Mouse (Mus musculus) R1 (cell line): Measurements from ENCODE around the gene Paqr6.
"Not testable (repeated sequence)": the region's sequence is repeated elsewhere in the genome, so short reads cannot be mapped to it uniquely, and the experiment has no call there.

Experiments used
- DNase-seq: peaks from one replicate; pipeline ENCODE4 v3.0.0-alpha.2; 2018; ENCODE audit warnings: low read depth, low spot score

Paqr6 gene

GRCm38 (mm10) chr3:88365705-88366361 lies 1.4 kb downstream of the Paqr6 start:
- DNase-seq, result no peak

GRCm38 (mm10) chr3:88366830-88367428 lies 2.5 kb downstream of the Paqr6 start:
- DNase-seq, result peak; percentile 52

- not testable (repeated sequence) for DNase-seq
Measured at GRCm38 (mm10) chr3:88367517-88367916, 3.1 kb downstream of the Paqr6 start.

- not testable (repeated sequence) for DNase-seq
Measured at GRCm38 (mm10) chr3:88368511-88368910, 4.1 kb downstream of the Paqr6 start.

GRCm38 (mm10) chr3:88372643-88373042 lies 8.3 kb downstream of the Paqr6 start, which contains the start of gene Bglap3:
Gene Bglap3, minus strand, starts transcription at chr3:88372743.
- DNase-seq, result peak; percentile 47

- peak; percentile 71 for DNase-seq
Measured at GRCm38 (mm10) chr3:88375750-88376626, 11.6 kb downstream of the Paqr6 start.

GRCm38 (mm10) chr3:88376644-88377043 lies 12.3 kb downstream of the Paqr6 start:
- not testable (repeated sequence) for DNase-seq

GRCm38 (mm10) chr3:88378599-88378998 lies 14.2 kb downstream of the Paqr6 start, which contains the start of gene Bglap2:
Gene Bglap2, minus strand, starts transcription at chr3:88378699.
- not testable (repeated sequence) for DNase-seq

- peak; percentile 70 for DNase-seq
Measured at GRCm38 (mm10) chr3:88381389-88382315, 17.3 kb downstream of the Paqr6 start.

- not testable (repeated sequence) for DNase-seq
Measured at GRCm38 (mm10) chr3:88382383-88382782, 18.0 kb downstream of the Paqr6 start.

GRCm38 (mm10) chr3:88384364-88384763 lies 20.0 kb downstream of the Paqr6 start, which contains the start of gene Bglap:
Gene Bglap, minus strand, starts transcription at chr3:88384464.
- no peak for DNase-seq

- DNase-seq, result peak; percentile 46
Measured at GRCm38 (mm10) chr3:88393776-88394375, 29.5 kb downstream of the Paqr6 start.

- no peak for DNase-seq
Measured at GRCm38 (mm10) chr3:88395288-88395687, 30.9 kb downstream of the Paqr6 start.

GRCm38 (mm10) chr3:88395742-88396141 lies 31.4 kb downstream of the Paqr6 start:
- no peak for DNase-seq

GRCm38 (mm10) chr3:88398666-88399065 lies 34.3 kb downstream of the Paqr6 start:
- no peak for DNase-seq

GRCm38 (mm10) chr3:88403522-88404230 lies 39.3 kb downstream of the Paqr6 start:
- no peak for DNase-seq

- peak; percentile 89 for DNase-seq
Measured at GRCm38 (mm10) chr3:88407090-88407489, 42.7 kb downstream of the Paqr6 start.

GRCm38 (mm10) chr3:88407529-88407928 lies 43.1 kb downstream of the Paqr6 start:
- DNase-seq, result no peak

- no peak for DNase-seq
Measured at GRCm38 (mm10) chr3:88408953-88409352, 44.6 kb downstream of the Paqr6 start.
